Mouse (Mus musculus) lung, embryonic 15.5 days (tissue): ENCODE measurements at regions not wholly inside any gene's neighbourhood (a gene's known extent, or its start where the extent isn't known, plus 50 kb on each side); places are given as distances from the start of the nearest gene placed in this dataset.

Experiments
- ATAC-seq: fragments of 200-750 bp; cut with Nextera tagmentation; 2 replicates; pipeline ENCODE4 v1.8.0; 2017; ENCODE audit warnings: moderate number of reproducible peaks, borderline replicate concordance; ENCODE audit not compliant: low FRiP score, low TSS enrichment; ENCODE audit errors: extremely low read depth
- H3K27ac ChIP-seq: fragments of 300-500 bp; sonication (generic); 2 replicates; pipeline ENCODE4 v1.5.1; 2015; ENCODE audit warnings: moderate library complexity, mild to moderate bottlenecking, inconsistent platforms
- H3K27me3 ChIP-seq: fragments of 300-500 bp; sonication (generic); 2 replicates; pipeline ENCODE4 v1.6.1; 2015; ENCODE audit warnings: inconsistent platforms
- H3K36me3 ChIP-seq: fragments of 300-500 bp; sonication (generic); 2 replicates; pipeline ENCODE4 v1.6.1; 2015; ENCODE audit warnings: inconsistent platforms
- H3K4me1 ChIP-seq: fragments of 300-500 bp; sonication (generic); 2 replicates; pipeline ENCODE4 v1.6.1; 2015; ENCODE audit warnings: inconsistent platforms
- H3K4me2 ChIP-seq: fragments of 300-500 bp; sonication (generic); 2 replicates; pipeline ENCODE4 v1.6.1; 2015; ENCODE audit warnings: inconsistent platforms, mild to moderate bottlenecking, moderate library complexity
- H3K4me3 ChIP-seq: fragments of 300-500 bp; sonication (generic); 2 replicates; pipeline ENCODE4 v1.5.1; 2015; ENCODE audit warnings: mild to moderate bottlenecking, inconsistent platforms
- H3K9ac ChIP-seq: fragments of 300-500 bp; sonication (generic); 2 replicates; pipeline ENCODE4 v1.6.1; 2015; ENCODE audit warnings: inconsistent platforms
- H3K9me3 ChIP-seq: fragments of 300-500 bp; sonication (generic); 2 replicates; pipeline ENCODE4 v1.6.1; 2016; ENCODE audit warnings: inconsistent platforms
- WGBS: fragments of 180-500 bp; shearing (Covaris S2); methylation state at CpG from one replicate; pipeline ENCODE4 v1.1.7; 2015; 5-methylcytosine and 5-hydroxymethylcytosine counted together

DNA sequence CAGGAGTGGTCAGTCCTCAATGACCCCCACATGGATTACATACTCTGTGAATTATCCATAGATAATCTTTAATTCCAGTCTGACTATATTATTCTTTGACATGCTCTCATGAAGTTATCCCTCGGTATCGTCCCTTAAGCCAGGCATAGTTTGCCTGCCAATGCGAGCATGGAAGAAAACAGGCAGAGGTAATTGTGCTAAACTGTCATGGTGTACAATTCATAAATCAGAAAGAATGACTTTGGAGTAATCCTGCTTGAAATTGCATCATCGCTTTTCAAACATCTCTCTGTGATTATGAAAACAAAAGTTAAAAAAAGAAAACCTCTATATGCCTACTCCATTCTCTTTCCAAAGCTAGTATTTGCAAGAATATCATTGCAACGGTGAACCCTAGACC lies 307.9 kb upstream of the Ubash3b start:
- Histone ChIP-seq H3K27me3 (no peaks in the 10 kb centered on the region), H3K4me3 (no peak overlapping the region), H3K27ac (no peak overlapping the region), H3K4me1 (no peaks in the 10 kb centered on the region), H3K4me2 (no peak overlapping the region), H3K9ac (no peak overlapping the region), H3K9me3 (no peaks in the 10 kb centered on the region), H3K36me3 (no peaks in the 10 kb centered on the region)
- no peak for ATAC-seq
- WGBS = 69% methylated on average over 5 of the region's 5 CpGs

GRCm38 (mm10) chr9:41464057-41464685 lies 302.7 kb upstream of the Ubash3b start:
- Histone ChIP-seq H3K4me2 (no peak overlapping the region), H3K36me3 (no peaks in the 10 kb centered on the region), H3K9ac (no peak overlapping the region), H3K27ac (no peak overlapping the region), H3K4me3 (no peak overlapping the region), H3K27me3 (no peaks in the 10 kb centered on the region), H3K4me1 (peaks cover 9% of the 10 kb centered on the region), H3K9me3 (no peaks in the 10 kb centered on the region)
- 81% methylated on average over 8 of the region's 8 CpGs for WGBS
- ATAC-seq = no peak

DNA sequence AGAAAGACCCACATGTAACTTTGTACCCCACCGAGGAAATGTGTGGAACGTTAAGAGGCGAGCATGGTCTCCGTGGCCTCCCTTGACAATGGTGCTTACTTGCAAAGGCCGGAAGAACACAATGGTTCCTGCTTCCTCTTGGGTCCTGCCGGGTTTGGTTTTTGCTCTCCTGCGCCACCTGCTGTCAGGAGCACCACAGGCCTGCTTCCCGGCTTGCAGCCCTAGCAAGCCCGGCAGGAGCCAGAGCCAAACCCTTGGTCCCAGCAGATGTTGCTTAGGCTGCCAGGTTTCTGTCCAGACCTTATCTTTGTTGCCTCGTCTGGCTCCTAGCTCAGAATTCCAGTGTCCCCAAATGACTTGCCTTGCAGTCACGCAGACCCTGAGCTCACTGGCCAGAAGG lies 300.2 kb upstream of the Ubash3b start:
- ATAC-seq = peak; percentile 95
- peak overlapping the region; percentile 41; the same call in 1 of the 2 replicates for H3K27ac ChIP-seq

DNA sequence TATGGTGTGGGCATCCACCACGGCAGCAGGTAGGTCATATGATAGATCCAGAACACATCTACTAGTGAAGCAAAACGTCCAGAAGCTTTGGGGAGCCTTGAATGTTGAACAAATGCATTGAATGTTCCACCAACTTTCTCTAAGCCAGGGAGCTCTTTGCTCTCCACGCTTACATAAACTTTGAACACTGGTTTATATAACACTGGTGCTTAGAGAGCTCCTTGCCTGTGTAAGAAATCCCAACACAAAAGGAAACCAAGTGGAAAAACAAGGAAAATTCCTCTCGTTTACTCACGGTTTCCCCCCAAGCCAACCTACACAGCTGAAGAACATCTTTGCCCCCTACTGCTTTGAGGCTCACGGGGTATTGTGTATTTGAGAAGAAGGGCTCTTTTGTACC lies 299.2 kb upstream of the Ubash3b start:
- H3K4me3 ChIP-seq = no peak overlapping the region
- H3K4me1 ChIP-seq = peaks cover 9% of the 10 kb centered on the region
- WGBS = 87% methylated on average over 6 of the region's 6 CpGs
- H3K9ac ChIP-seq = no peak overlapping the region
- H3K27me3 ChIP-seq = no peaks in the 10 kb centered on the region
- no peak overlapping the region for H3K4me2 ChIP-seq
- H3K9me3 ChIP-seq = no peaks in the 10 kb centered on the region
- H3K27ac ChIP-seq = no peak overlapping the region
- ATAC-seq = no peak
- H3K36me3 ChIP-seq = no peaks in the 10 kb centered on the region

More for the DNA sequence above, 300.2 kb upstream of the Ubash3b start:
- no peaks in the 10 kb centered on the region for H3K36me3 ChIP-seq
- H3K4me3 ChIP-seq = no peak overlapping the region
- no peaks in the 10 kb centered on the region for H3K9me3 ChIP-seq
- no peaks in the 10 kb centered on the region for H3K27me3 ChIP-seq
- H3K4me1 ChIP-seq = peaks cover 9% of the 10 kb centered on the region
- no peak overlapping the region for H3K4me2 ChIP-seq
- H3K9ac ChIP-seq = no peak overlapping the region
- 8% methylated on average over 11 of the region's 11 CpGs for WGBS

DNA sequence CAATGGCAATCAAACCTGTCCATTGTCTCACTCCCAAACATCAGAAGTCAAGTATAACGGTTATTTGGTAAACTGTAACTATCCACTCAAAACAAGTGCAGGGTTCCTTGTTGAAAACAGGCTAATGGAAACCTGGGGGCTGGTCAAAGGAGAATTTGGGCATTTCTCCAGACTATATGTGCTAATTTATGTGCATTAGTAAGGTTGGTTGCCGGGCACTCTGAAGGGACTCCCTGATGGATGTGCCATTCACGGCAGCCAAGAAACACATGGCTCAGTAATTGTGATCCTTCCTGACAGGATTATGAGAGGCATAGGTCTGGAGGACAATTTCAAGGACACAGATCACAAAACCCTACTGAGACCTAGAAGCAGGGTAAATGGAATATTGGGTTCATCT lies 295.5 kb upstream of the Ubash3b start:
- H3K27me3 ChIP-seq = no peaks in the 10 kb centered on the region
- peaks cover 2% of the 10 kb centered on the region for H3K4me1 ChIP-seq
- WGBS = 73% methylated on average over 3 of the region's 3 CpGs
- H3K9ac ChIP-seq = no peak overlapping the region
- no peak for ATAC-seq
- no peaks in the 10 kb centered on the region for H3K9me3 ChIP-seq
- H3K36me3 ChIP-seq = no peaks in the 10 kb centered on the region
- no peak overlapping the region for H3K4me3 ChIP-seq
- no peak overlapping the region for H3K4me2 ChIP-seq
- no peak overlapping the region for H3K27ac ChIP-seq

DNA sequence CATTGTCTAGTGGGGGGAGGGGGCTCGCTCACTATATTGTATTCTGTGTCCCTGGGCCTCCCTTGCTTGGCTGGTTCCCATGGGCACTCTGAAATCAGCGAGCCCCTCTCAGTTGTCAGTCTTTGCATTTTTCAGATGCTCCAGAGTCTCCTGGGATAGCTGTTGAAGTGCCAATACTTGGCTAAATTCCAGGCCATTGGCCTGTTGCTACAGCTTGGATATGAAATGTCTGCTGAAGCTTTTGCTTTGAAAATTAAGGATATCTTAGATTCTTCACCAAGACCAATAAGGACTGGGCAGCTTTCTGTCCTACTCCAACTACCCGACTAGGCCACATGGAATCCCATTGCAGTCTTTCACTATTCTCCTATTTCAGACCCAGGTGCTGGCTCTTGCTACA lies 290.2 kb upstream of the Ubash3b start:
- H3K27ac ChIP-seq = no peak overlapping the region
- H3K9ac ChIP-seq = no peak overlapping the region
- no peaks in the 10 kb centered on the region for H3K9me3 ChIP-seq
- 61% methylated on average over 3 of the region's 3 CpGs for WGBS
- no peak overlapping the region for H3K4me2 ChIP-seq
- H3K4me1 ChIP-seq = peaks cover 30% of the 10 kb centered on the region
- no peaks in the 10 kb centered on the region for H3K36me3 ChIP-seq
- H3K27me3 ChIP-seq = no peaks in the 10 kb centered on the region
- ATAC-seq = no peak
- no peak overlapping the region for H3K4me3 ChIP-seq

- Histone ChIP-seq H3K4me2 (no peak overlapping the region), H3K27me3 (no peaks in the 10 kb centered on the region), H3K9ac (no peak overlapping the region), H3K4me1 (peaks cover 34% of the 10 kb centered on the region), H3K4me3 (no peak overlapping the region), H3K9me3 (no peaks in the 10 kb centered on the region), H3K27ac (no peak overlapping the region), H3K36me3 (no peaks in the 10 kb centered on the region)
- no peak for ATAC-seq
- WGBS = 49% methylated on average over 4 of the region's 4 CpGs
Observed at GRCm38 (mm10) chr9:41449233-41449632, 287.7 kb upstream of the Ubash3b start.

DNA sequence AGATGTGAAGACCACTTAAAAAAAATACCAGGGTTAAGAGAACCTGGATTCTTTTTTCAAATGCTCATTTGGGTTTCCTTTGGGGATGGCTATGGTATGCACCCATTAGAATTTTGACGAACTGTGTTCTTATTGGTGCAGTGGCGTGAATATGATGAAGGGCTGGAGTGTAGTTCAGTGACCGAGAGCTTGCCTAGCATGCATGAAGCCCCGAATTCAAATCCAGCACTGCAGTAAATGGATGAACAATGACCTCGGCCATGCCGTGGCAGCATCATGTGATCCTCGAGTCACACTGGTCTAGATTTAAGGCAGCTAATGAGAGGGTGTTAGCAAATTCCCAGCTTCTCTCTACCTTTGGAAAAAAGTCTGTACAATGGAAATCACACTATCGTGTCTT lies 286.4 kb upstream of the Ubash3b start:
- no peak for ATAC-seq
- 56% methylated on average over 8 of the region's 8 CpGs for WGBS
- Histone ChIP-seq H3K27ac (peak overlapping the region; percentile 95), H3K4me1 (peaks cover 34% of the 10 kb centered on the region), H3K4me3 (no peak overlapping the region), H3K9me3 (no peaks in the 10 kb centered on the region), H3K27me3 (no peaks in the 10 kb centered on the region), H3K9ac (no peak overlapping the region), H3K36me3 (no peaks in the 10 kb centered on the region), H3K4me2 (peak overlapping the region; percentile 47)

DNA sequence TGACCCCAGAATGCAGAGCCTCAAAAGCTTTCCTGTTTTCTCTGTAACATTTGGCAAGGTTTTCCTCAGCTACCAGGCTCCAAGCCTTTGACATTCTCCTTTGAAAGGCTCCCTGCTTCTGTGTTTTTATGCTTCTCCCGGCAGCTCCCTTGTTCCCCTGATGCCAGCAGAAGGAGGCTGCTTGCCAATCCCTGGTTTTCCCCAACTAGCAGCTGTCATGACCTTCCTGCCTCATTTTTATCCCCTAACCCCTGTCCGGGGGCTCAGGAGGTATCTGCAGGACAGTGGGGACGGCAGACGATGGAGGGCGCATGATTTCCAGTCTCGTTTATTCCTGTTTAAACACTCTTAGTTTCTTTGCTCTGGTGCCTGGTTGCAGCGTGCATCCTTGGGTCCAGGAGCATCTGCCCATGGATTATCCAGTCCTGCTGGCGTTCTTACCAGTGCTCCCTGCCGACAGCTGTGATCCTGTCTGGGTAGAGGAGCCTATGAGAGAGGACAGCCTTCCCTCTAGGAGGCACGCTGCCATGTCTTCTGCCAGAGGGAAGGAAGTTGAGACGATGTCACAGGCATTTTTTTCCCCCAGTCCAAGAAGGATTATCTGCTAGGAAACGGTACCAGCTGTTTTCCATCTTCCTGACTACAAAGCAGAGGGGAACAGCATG lies 285.8 kb upstream of the Ubash3b start:
- Histone ChIP-seq H3K9ac (no peak overlapping the region), H3K4me1 (peaks cover 34% of the 10 kb centered on the region), H3K4me2 (peak overlapping the region; percentile 47), H3K27me3 (no peaks in the 10 kb centered on the region), H3K27ac (peak overlapping the region; percentile 95), H3K4me3 (no peak overlapping the region), H3K36me3 (no peaks in the 10 kb centered on the region), H3K9me3 (no peaks in the 10 kb centered on the region)
- 13% methylated on average over 12 of the region's 12 CpGs for WGBS
- ATAC-seq = peak; percentile 96

DNA sequence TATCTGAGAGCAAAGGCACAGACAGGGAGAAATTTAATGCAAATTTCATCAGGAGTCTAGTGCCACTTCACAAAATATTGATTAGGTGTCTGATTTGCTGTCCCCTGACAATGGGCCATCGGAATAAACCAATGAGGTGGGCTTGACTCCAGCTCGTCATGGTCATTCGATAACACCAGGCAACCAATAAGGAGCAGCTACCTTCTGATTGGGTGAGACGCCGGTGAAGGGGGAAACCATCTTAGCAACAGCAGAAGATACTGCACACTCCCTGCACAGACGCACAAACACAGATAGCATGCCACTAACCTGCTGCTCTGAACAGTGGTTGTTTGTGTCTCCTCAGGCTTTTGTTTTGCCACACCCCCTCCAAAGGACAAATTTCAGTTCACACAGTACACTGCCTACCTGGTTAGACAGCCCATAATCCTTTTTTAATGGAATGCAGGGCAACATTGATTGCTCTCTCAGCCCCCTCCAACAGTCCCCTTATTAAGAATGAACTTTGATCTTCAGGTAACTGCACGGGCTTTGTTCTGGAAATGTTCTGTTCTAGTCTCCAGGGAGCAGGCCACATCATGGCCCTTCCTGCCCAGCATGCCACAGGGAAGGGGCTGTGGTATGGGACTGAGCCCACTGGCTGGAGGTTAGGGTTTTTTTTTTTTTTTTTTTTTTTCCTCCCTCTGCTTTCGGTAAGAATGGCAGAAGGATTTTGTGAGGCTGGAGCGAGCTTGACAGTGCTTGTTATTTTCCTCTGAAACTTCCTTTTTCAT lies 285.1 kb upstream of the Ubash3b start:
- no peaks in the 10 kb centered on the region for H3K9me3 ChIP-seq
- H3K9ac ChIP-seq = no peak overlapping the region
- no peak overlapping the region for H3K4me3 ChIP-seq
- no peaks in the 10 kb centered on the region for H3K36me3 ChIP-seq
- H3K4me2 ChIP-seq = peak overlapping the region; percentile 47
- 59% methylated on average over 9 of the region's 9 CpGs for WGBS
- peak overlapping the region; percentile 95 for H3K27ac ChIP-seq
- ATAC-seq = no peak
- H3K4me1 ChIP-seq = peaks cover 30% of the 10 kb centered on the region
- H3K27me3 ChIP-seq = no peaks in the 10 kb centered on the region

GRCm38 (mm10) chr9:41442418-41442817 lies 280.9 kb upstream of the Ubash3b start:
- no peak overlapping the region for H3K4me2 ChIP-seq
- H3K36me3 ChIP-seq = no peaks in the 10 kb centered on the region
- peaks cover 10% of the 10 kb centered on the region for H3K4me1 ChIP-seq
- no peak overlapping the region for H3K4me3 ChIP-seq
- no peaks in the 10 kb centered on the region for H3K27me3 ChIP-seq
- WGBS = 89% methylated on average over 3 of the region's 3 CpGs
- H3K27ac ChIP-seq = no peak overlapping the region
- no peak for ATAC-seq
- H3K9ac ChIP-seq = no peak overlapping the region
- peaks cover 4% of the 10 kb centered on the region; the same call in 1 of the 2 replicates for H3K9me3 ChIP-seq

DNA sequence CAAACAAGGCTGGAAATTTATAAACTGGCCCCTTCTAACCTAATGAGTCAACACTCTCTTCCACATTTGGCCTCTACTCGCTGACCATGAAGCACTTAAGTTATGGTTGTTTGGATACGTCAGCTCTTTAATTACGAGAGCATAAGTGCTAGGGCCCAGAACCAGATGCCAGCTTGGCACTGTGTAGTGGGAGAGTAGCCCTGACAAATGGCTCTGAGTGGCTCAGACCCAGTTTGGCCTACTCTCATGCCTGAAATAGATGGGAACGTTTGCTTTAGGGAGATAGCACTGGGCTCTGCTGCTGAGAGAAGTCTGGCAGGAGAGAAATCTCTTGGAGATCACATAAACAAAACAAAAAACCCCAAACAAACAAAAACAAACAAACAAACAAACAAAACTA lies 278.5 kb upstream of the Ubash3b start:
- ATAC-seq = no peak
- WGBS = 61% methylated on average over 4 of the region's 4 CpGs
- H3K4me1 ChIP-seq = no peaks in the 10 kb centered on the region
- H3K27me3 ChIP-seq = no peaks in the 10 kb centered on the region
- no peak overlapping the region for H3K9ac ChIP-seq
- H3K9me3 ChIP-seq = peaks cover 4% of the 10 kb centered on the region; the same call in 1 of the 2 replicates
- no peak overlapping the region for H3K4me2 ChIP-seq
- no peak overlapping the region for H3K4me3 ChIP-seq
- H3K27ac ChIP-seq = no peak overlapping the region
- no peaks in the 10 kb centered on the region for H3K36me3 ChIP-seq
